Mouse (Mus musculus): Measurements from ENCODE around the gene Gramd1b. TPM values are rescaled to one million over a fixed set of nuclear protein-coding genes. Genes with fewer than 3 reads are reported as not detected.

Gene Gramd1b
- polyA plus RNA-seq, 1 experiment, result 20.3 TPM

DNA sequence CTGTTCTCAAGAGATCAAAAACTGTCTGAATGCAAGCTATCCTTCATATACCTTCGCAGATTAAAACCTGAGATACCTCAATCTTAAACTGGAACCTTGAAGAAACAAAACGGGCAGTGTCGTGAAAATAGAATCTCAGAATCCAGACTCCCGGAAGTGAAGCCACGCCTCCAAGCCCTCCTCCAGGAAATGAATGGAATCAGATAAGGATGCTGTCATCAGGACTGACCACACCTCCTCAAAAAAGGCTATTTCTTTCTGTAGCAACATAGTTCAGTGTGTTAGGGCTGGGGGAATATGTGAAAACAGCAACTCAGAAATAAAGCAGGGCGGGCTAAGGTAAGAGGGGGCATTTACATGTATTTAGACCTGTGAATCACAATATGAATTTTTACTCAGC lies 142.0 kb downstream of the Gramd1b start:
- WGBS, result 65% methylated on average over 6 of the region's 6 CpGs
- no peak for DNase-seq (ENCODE audit: low read depth in 1 of 2, low spot score in 2 of 2)
- TF ChIP-seq CTCF (IDR thresholded peaks at IDR 0.05; ENCODE audit: extremely low read depth, insufficient read depth, insufficient read length, insufficient replicate concordance) (no peak), POLR2A (IDR thresholded peaks at IDR 0.05; ENCODE audit: low read depth, low read length) (no peak)
- no peaks in the 10 kb centered on the region for H3K36me3 ChIP-seq (ENCODE audit: control insufficient read depth, insufficient read depth, low read length)
- H3K4me3 ChIP-seq (ENCODE audit: extremely low read depth, insufficient read depth, insufficient read length), result no peak overlapping the region
- no peaks in the 10 kb centered on the region for H3K27me3 ChIP-seq (ENCODE audit: control insufficient read depth, insufficient read depth, low read length)
- no peaks in the 10 kb centered on the region; the same call in 1 of the 2 replicates for H3K4me1 ChIP-seq (ENCODE audit: control insufficient read depth, insufficient read depth, insufficient read length)
- H3K27ac ChIP-seq (ENCODE audit: insufficient read depth, low read length), result no peak overlapping the region

DNA sequence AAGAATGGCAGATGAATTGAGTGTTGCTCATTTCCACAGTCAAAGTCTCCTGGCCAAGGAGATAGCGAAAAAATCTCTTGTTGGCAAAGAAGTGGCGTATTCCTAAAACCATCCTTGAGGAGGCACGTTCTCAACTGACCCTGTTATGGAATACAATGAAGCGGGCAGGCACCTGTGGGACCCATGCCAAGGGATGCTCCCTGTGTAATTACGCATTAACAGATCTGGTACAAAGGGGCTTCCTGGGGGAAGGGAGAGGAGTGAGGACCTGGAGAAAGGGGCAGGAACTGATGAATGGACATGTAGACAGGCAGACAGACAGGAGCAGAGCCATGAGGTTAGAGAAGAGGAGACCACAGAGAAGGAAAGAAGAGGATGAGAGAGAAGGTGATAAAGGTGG lies 146.4 kb downstream of the Gramd1b start:
- Histone ChIP-seq H3K27me3 (ENCODE audit: control insufficient read depth, insufficient read depth, low read length) (no peaks in the 10 kb centered on the region), H3K4me1 (ENCODE audit: control insufficient read depth, insufficient read depth, insufficient read length) (no peaks in the 10 kb centered on the region), H3K4me3 (ENCODE audit: extremely low read depth, insufficient read depth, insufficient read length) (no peak overlapping the region), H3K36me3 (ENCODE audit: control insufficient read depth, insufficient read depth, low read length) (no peaks in the 10 kb centered on the region), H3K27ac (ENCODE audit: insufficient read depth, low read length) (no peak overlapping the region)
- 93% methylated on average over 5 of the region's 5 CpGs for WGBS
- no peak for DNase-seq (ENCODE audit: low read depth in 1 of 2, low spot score in 2 of 2)
- no peak for TF ChIP-seq POLR2A (IDR thresholded peaks at IDR 0.05; ENCODE audit: low read depth, low read length)
- no peak for TF ChIP-seq CTCF (IDR thresholded peaks at IDR 0.05; ENCODE audit: extremely low read depth, insufficient read depth, insufficient read length, insufficient replicate concordance)

DNA sequence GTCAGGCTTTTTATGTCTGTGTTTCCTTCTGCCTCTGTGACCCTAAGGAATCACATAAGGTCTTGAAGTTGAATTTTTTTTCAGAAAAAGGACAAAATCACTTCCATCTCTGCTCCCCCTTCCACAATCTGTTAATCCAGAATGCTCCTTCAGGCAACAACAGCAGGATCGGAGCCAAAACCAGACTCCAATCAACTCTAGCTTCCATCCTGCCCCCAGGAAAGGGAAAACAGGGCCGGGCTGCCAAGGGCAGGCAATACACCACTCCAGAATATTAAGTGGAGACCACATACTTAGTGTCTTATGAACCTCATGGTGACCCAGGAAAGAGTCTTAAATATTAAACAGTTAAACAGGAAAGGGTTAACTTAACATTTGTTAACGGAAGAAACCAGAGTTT lies 148.7 kb downstream of the Gramd1b start:
- no peak overlapping the region for H3K27ac ChIP-seq (ENCODE audit: insufficient read depth, low read length)
- no peak overlapping the region for H3K4me3 ChIP-seq (ENCODE audit: extremely low read depth, insufficient read depth, insufficient read length)
- 92% methylated on average over 3 of the region's 3 CpGs for WGBS
- no peaks in the 10 kb centered on the region for H3K27me3 ChIP-seq (ENCODE audit: control insufficient read depth, insufficient read depth, low read length)
- H3K36me3 ChIP-seq (ENCODE audit: control insufficient read depth, insufficient read depth, low read length), result no peaks in the 10 kb centered on the region
- DNase-seq (ENCODE audit: low read depth in 1 of 2, low spot score in 2 of 2), result no peak
- no peaks in the 10 kb centered on the region for H3K4me1 ChIP-seq (ENCODE audit: control insufficient read depth, insufficient read depth, insufficient read length)
- TF ChIP-seq POLR2A (IDR thresholded peaks at IDR 0.05; ENCODE audit: low read depth, low read length) (no peak), CTCF (IDR thresholded peaks at IDR 0.05; ENCODE audit: extremely low read depth, insufficient read depth, insufficient read length, insufficient replicate concordance) (no peak)

DNA sequence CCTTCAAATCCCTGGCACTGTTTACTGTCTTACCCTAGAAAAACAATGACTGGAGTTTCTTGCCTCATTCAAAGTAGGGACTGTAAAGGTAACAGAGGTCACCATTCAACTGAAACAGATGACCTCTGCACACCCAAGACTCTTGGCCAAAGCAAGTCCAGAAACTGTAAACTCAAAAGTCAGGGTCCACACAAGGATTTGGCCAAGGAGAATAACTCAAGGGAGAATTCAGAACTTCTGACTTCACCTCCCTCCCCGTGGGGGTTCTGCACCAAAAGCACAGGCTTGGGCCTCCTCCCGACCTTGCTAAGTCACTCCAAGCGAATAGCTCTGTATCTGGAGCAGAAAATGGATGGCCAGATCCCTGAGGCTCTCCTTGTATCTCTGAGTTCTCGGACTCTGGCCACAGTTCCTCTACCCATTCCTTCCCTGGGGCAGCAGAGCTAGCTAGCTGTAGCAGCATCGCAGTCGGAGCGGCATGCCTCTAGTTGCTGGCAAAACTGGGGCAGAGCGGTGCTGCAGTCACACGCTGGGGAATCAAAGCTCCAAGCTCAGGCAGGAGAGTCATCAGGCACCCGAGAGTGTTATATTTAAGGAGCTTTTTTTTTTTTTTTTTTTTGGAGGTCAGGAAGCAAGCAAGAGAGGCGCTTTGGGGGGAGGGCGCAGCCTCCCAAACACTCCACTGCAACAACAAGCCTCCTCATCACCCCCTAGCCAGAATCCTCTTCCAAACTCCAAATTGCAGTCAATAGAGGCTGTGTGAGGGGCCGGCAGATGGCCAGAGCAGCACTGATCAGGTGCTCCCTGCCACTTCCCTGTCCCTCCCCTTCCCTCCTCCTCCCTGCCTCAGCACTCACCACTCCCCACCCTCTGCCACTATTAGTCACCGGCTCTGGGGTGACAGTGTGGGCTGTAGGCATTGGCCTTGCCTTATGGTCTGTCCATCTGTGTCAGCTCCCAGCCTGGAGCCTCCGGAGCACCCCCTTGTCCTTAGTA lies 149.5 kb downstream of the Gramd1b start:
- no peak for TF ChIP-seq POLR2A (IDR thresholded peaks at IDR 0.05; ENCODE audit: low read depth, low read length)
- no peak for TF ChIP-seq CTCF (IDR thresholded peaks at IDR 0.05; ENCODE audit: extremely low read depth, insufficient read depth, insufficient read length, insufficient replicate concordance)
- Histone ChIP-seq H3K27me3 (ENCODE audit: control insufficient read depth, insufficient read depth, low read length) (no peaks in the 10 kb centered on the region), H3K4me1 (ENCODE audit: control insufficient read depth, insufficient read depth, insufficient read length) (no peaks in the 10 kb centered on the region), H3K4me3 (ENCODE audit: extremely low read depth, insufficient read depth, insufficient read length) (no peak overlapping the region), H3K27ac (ENCODE audit: insufficient read depth, low read length) (no peak overlapping the region), H3K36me3 (ENCODE audit: control insufficient read depth, insufficient read depth, low read length) (no peaks in the 10 kb centered on the region)
- 71% methylated on average over 15 of the region's 15 CpGs for WGBS
- no peak for DNase-seq (ENCODE audit: low read depth in 1 of 2, low spot score in 2 of 2)

DNA sequence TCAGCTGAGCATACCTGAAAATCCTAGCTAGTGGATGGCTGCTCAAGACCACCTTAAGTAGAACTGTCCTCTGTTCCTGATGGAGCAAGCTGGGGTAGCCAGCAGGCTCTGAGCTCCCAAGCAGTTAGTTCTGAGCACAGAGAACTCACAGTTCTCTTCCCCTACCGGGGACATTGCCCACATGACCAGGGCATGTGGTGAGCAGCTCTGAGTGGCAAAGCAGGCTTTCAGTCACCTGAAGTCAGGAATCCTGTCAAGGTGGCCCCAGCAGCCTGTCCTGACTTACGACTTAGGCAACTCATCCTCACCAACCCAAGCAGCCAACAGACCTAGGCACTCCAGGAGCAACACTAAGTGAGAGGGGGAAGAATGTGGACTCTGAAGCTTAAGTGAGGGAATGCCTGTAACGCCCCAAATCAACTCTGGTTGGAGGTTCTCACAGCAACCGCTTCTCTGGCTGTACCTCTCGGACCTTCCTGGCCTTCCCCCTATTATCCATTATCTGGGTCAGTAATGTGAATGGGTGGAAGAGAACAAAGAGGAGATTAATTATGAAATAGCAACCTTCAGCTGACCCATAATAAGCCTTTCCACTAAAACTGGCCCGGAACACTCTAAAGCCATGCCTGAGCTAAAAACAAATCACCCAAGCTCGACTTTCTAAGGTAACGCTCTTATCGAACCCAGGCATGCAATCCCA lies 154.3 kb downstream of the Gramd1b start:
- TF ChIP-seq CTCF (IDR thresholded peaks at IDR 0.05; ENCODE audit: extremely low read depth, insufficient read depth, insufficient read length, insufficient replicate concordance) (no peak), POLR2A (IDR thresholded peaks at IDR 0.05; ENCODE audit: low read depth, low read length) (no peak)
- 91% methylated on average over 9 of the region's 9 CpGs for WGBS
- H3K36me3 ChIP-seq (ENCODE audit: control insufficient read depth, insufficient read depth, low read length), result no peaks in the 10 kb centered on the region
- no peaks in the 10 kb centered on the region for H3K27me3 ChIP-seq (ENCODE audit: control insufficient read depth, insufficient read depth, low read length)
- H3K4me1 ChIP-seq (ENCODE audit: control insufficient read depth, insufficient read depth, insufficient read length), result no peaks in the 10 kb centered on the region
- DNase-seq (ENCODE audit: low read depth in 1 of 2, low spot score in 2 of 2), result no peak
- no peak overlapping the region for H3K27ac ChIP-seq (ENCODE audit: insufficient read depth, low read length)
- H3K4me3 ChIP-seq (ENCODE audit: extremely low read depth, insufficient read depth, insufficient read length), result no peak overlapping the region

DNA sequence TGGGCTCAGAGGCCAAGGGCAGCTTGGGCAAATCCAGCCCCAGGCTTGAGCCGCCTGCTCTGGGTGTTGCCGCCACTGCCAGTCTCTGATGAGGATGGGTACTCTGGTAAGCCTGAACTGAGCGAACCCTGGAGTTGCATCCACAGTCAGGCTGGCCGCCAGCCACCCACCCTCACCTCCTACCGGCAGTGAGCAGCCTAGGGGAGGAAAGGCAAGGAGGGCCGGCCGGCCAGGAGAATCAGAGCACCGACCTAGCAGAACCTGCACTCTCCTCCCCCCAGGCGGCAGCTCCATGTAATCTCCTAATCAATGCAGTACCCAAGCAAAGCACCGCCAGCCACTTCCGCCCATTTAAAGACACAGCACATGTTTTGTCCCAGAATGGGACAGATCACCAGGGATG lies 155.0 kb downstream of the Gramd1b start:
- no peak for DNase-seq (ENCODE audit: low read depth in 1 of 2, low spot score in 2 of 2)
- Histone ChIP-seq H3K4me1 (ENCODE audit: control insufficient read depth, insufficient read depth, insufficient read length) (no peaks in the 10 kb centered on the region), H3K36me3 (ENCODE audit: control insufficient read depth, insufficient read depth, low read length) (no peaks in the 10 kb centered on the region), H3K4me3 (ENCODE audit: extremely low read depth, insufficient read depth, insufficient read length) (no peak overlapping the region), H3K27ac (ENCODE audit: insufficient read depth, low read length) (no peak overlapping the region), H3K27me3 (ENCODE audit: control insufficient read depth, insufficient read depth, low read length) (no peaks in the 10 kb centered on the region)
- TF ChIP-seq CTCF (IDR thresholded peaks at IDR 0.05; ENCODE audit: extremely low read depth, insufficient read depth, insufficient read length, insufficient replicate concordance) (no peak), POLR2A (IDR thresholded peaks at IDR 0.05; ENCODE audit: low read depth, low read length) (no peak)
- WGBS, result 81% methylated on average over 11 of the region's 11 CpGs
